Mouse (Mus musculus) hindbrain, embryonic 10.5 days (tissue): Measurements from ENCODE around the gene Tkfc. TPM values are rescaled to one million over a fixed set of nuclear protein-coding genes. Genes with fewer than 3 reads are reported as not detected.

Experiments
- DNase-seq: peaks from one replicate; pipeline ENCODE4 v3.0.0-alpha.2; 2017; ENCODE audit warnings: low spot score
- H3K27ac ChIP-seq: fragments of 300-500 bp; sonication (generic); 2 replicates; pipeline ENCODE4 v1.5.1; 2016; ENCODE audit warnings: mild to moderate bottlenecking, moderate library complexity
- H3K27me3 ChIP-seq: fragments of 300-500 bp; sonication (generic); 2 replicates; pipeline ENCODE4 v1.6.1; 2016; ENCODE audit warnings: mild to moderate bottlenecking; ENCODE audit not compliant: poor library complexity, insufficient read depth, severe bottlenecking
- H3K36me3 ChIP-seq: fragments of 300-500 bp; sonication (generic); 2 replicates; pipeline ENCODE4 v1.6.1; 2016; ENCODE audit warnings: mild to moderate bottlenecking, moderate library complexity
- H3K4me1 ChIP-seq: fragments of 300-500 bp; sonication (generic); replicated peaks from 2 replicates; pipeline ENCODE4 v1.6.1; 2016; ENCODE audit warnings: mild to moderate bottlenecking
- H3K4me3 ChIP-seq: fragments of 300-500 bp; sonication (generic); 2 replicates; pipeline ENCODE4 v1.5.1; 2016; ENCODE audit warnings: mild to moderate bottlenecking, moderate library complexity
- H3K9me3 ChIP-seq: fragments of 300-500 bp; sonication (generic); 2 replicates; pipeline ENCODE4 v1.6.1; 2016; ENCODE audit warnings: mild to moderate bottlenecking, moderate library complexity
- WGBS: fragments of 180-500 bp; shearing (Covaris S2); methylation state at CpG from one replicate; pipeline ENCODE4 v1.1.7; 2016; 5-methylcytosine and 5-hydroxymethylcytosine counted together
- polyA plus RNA-seq: library from polyadenylated mRNA; unstranded; fragments of >200 nt; fragmentation: Nextera tagmentation; extraction: Ambion mirVana; gene quantifications from 2 replicates; pipeline ENCODE4 v1.2.1, GENCODE M21; 2016

The Tkfc gene
- polyA plus RNA-seq, 1 experiment from 2014 or later, result 21.6 TPM

GRCm38 (mm10) chr19:10603660-10604523 lies 1.6 kb downstream of the Tkfc start:
- Histone ChIP-seq H3K4me3 (peak overlapping the region; percentile 97; the same call in 1 of the 2 replicates), H3K4me1 (peaks cover 46% of the 10 kb centered on the region), H3K36me3 (peaks cover 38% of the 10 kb centered on the region), H3K9me3 (no peaks in the 10 kb centered on the region), H3K27me3 (no peaks in the 10 kb centered on the region), H3K27ac (peak overlapping the region; percentile 96)
- no peak for DNase-seq
- WGBS, result 86% methylated on average over 18 of the region's 18 CpGs

DNA sequence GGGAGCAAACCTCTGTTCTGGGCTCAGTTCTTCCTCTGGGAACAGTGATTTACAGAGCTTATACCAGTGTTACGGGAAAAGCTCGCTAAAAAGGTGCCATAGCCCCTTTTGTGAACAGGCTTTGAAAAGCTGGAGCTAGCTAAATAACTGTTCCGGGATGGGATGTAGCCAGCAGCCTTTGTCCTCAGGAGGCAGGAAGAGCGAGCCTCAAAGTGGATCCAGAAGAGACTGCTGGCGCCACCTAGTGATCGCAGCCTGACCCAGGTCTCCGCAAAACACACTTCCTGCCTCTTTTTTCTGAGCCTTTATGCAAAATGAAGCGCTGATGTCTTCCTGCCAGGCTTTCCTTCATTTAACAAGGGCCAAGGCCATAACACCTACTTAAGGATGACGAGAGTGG lies 2.7 kb downstream of the Tkfc start:
- H3K27ac ChIP-seq, result peak overlapping the region; percentile 96
- no peaks in the 10 kb centered on the region for H3K27me3 ChIP-seq
- peak; percentile 91 for DNase-seq
- under 1% methylated on average over 9 of the region's 9 CpGs for WGBS
- H3K36me3 ChIP-seq, result peaks cover 37% of the 10 kb centered on the region
- H3K4me3 ChIP-seq, result peak overlapping the region; percentile 50
- peaks cover 46% of the 10 kb centered on the region for H3K4me1 ChIP-seq
- H3K9me3 ChIP-seq, result no peaks in the 10 kb centered on the region

DNA sequence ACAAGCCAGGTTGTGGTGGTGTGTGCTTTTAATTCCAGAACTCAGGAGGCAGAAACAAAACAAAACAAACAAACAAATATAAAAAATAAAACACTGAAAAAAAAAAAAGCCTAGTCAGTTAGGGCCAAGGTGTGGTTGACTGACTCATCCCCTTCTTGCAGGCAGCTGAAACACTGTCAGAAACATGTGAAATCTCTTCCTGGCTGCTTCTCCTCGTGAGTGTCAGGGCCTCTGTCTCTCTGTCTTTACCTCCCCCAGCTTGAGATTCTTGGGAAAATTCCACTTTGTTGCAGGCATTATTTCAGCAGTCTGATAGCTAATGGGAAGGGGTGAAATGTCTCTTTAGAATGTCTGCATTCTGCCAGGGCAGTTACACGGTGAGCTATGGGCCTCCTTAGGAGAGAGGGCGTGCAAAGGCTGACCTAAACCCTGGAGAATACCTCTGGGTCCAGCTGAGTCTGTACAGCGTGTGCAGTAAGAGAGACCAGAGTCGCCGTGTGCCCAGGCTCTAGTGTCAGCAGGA lies 3.1 kb downstream of the Tkfc start:
- Histone ChIP-seq H3K9me3 (no peaks in the 10 kb centered on the region), H3K36me3 (peaks cover 34% of the 10 kb centered on the region), H3K4me1 (peaks cover 43% of the 10 kb centered on the region), H3K27me3 (no peaks in the 10 kb centered on the region), H3K4me3 (peak overlapping the region; percentile 50), H3K27ac (peak overlapping the region; percentile 96)
- 9% methylated on average over 6 of the region's 6 CpGs for WGBS
- DNase-seq, result no peak

- no peak for DNase-seq
- Histone ChIP-seq H3K27ac (no peak overlapping the region), H3K27me3 (no peaks in the 10 kb centered on the region), H3K4me1 (peaks cover 26% of the 10 kb centered on the region), H3K9me3 (no peaks in the 10 kb centered on the region), H3K36me3 (peaks cover 53% of the 10 kb centered on the region), H3K4me3 (no peak overlapping the region)
- WGBS, result 94% methylated on average over 2 of the region's 2 CpGs
These were observed 5.8 kb downstream of the Tkfc start for GRCm38 (mm10) chr19:10599648-10600047.

DNA sequence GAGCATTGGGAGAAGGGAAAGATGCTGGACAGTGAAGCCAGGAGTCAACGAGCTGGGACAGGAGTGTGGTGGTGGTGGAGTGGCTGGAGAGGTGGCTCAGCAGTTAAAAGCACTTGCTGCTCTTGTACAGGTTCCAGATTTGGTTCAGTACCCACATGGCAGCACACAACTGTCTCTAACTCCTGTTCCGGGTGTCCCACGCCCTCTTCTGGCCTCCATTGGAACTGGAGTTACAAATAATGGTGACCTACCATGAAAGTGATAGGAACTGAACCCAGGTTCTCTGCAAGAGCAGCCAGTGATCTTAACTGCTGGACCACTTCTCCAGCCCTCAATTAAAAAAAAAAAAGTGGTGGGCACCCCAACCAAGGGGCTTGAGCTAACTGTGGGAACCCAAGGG lies 7.3 kb downstream of the Tkfc start:
- no peak overlapping the region for H3K4me3 ChIP-seq
- peaks cover 68% of the 10 kb centered on the region for H3K36me3 ChIP-seq
- H3K9me3 ChIP-seq, result no peaks in the 10 kb centered on the region
- H3K27me3 ChIP-seq, result no peaks in the 10 kb centered on the region
- peaks cover 11% of the 10 kb centered on the region for H3K4me1 ChIP-seq
- H3K27ac ChIP-seq, result no peak overlapping the region
- WGBS, result 39% methylated on average over 3 of the region's 3 CpGs
- no peak for DNase-seq

GRCm38 (mm10) chr19:10591659-10592377 lies 13.6 kb downstream of the Tkfc start:
- no peak overlapping the region for H3K4me3 ChIP-seq
- DNase-seq, result no peak
- H3K27me3 ChIP-seq, result no peaks in the 10 kb centered on the region
- 92% methylated on average over 6 of the region's 6 CpGs for WGBS
- peaks cover 10% of the 10 kb centered on the region for H3K4me1 ChIP-seq
- H3K9me3 ChIP-seq, result no peaks in the 10 kb centered on the region
- H3K36me3 ChIP-seq, result peaks cover 57% of the 10 kb centered on the region
- H3K27ac ChIP-seq, result no peak overlapping the region

- no peak for DNase-seq
- no peak overlapping the region for H3K27ac ChIP-seq
- peaks cover 43% of the 10 kb centered on the region for H3K36me3 ChIP-seq
- H3K27me3 ChIP-seq, result no peaks in the 10 kb centered on the region
- 79% methylated on average over 3 of the region's 3 CpGs for WGBS
- H3K4me3 ChIP-seq, result no peak overlapping the region
- H3K4me1 ChIP-seq, result peaks cover 10% of the 10 kb centered on the region
- no peaks in the 10 kb centered on the region for H3K9me3 ChIP-seq
These were observed 15.2 kb downstream of the Tkfc start for GRCm38 (mm10) chr19:10590301-10590700.

GRCm38 (mm10) chr19:10589127-10589857 lies 16.2 kb downstream of the Tkfc start:
- Histone ChIP-seq H3K4me1 (peaks cover 10% of the 10 kb centered on the region), H3K27me3 (no peaks in the 10 kb centered on the region), H3K9me3 (no peaks in the 10 kb centered on the region), H3K36me3 (peaks cover 38% of the 10 kb centered on the region), H3K27ac (peak overlapping the region; percentile 67; the same call in 1 of the 2 replicates), H3K4me3 (no peak overlapping the region)
- no peak for DNase-seq
- WGBS, result 60% methylated on average over 5 of the region's 5 CpGs

DNA sequence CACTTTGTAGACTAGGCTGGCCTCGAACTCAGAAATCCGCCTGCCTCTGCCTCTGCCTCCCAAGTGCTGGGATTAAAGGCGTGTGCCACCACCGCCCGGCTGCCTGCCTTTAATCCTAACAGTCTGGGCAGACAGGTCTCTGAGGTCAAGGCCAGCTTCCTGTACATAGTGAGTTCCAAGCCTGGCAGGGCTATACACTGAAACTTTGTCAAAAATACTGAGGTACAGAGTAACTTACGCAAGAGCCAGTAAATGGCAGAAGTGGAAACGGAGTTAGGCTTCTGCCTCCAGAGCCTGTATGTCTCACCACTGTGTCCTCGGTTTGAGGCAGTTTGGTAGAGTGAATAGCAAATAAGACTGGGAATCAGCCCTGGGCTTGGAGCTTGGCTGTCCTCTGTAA lies 18.2 kb downstream of the Tkfc start:
- Histone ChIP-seq H3K27ac (no peak overlapping the region), H3K4me3 (no peak overlapping the region), H3K4me1 (peaks cover 10% of the 10 kb centered on the region), H3K27me3 (no peaks in the 10 kb centered on the region), H3K9me3 (no peaks in the 10 kb centered on the region), H3K36me3 (peaks cover 19% of the 10 kb centered on the region)
- DNase-seq, result no peak
- 89% methylated on average over 8 of the region's 8 CpGs for whole genome bisulfite sequencing

DNA sequence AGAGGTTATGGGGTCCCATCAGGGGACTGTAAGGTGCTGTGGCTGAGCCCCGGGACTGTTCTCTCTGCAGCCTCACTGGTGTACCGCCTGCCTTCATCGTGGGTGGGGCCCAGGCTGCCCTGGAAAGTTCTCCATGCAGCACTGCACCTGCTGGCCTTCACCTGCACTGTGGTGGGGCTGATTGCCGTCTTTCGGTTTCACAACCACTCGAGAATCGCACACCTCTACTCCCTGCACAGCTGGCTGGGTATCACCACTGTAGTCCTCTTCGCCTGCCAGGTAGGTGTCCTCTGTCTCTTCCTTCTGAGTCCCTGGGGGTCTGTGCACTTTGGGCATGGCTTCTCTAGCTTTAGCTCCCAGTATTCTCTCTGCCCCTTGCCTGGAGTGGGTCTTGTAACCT lies 20.3 kb downstream of the Tkfc start:
- DNase-seq, result no peak
- H3K27me3 ChIP-seq, result no peaks in the 10 kb centered on the region
- H3K9me3 ChIP-seq, result no peaks in the 10 kb centered on the region
- H3K27ac ChIP-seq, result no peak overlapping the region
- WGBS, result 87% methylated on average over 8 of the region's 8 CpGs
- peaks cover 10% of the 10 kb centered on the region for H3K4me1 ChIP-seq
- H3K4me3 ChIP-seq, result no peak overlapping the region
- peaks cover 14% of the 10 kb centered on the region for H3K36me3 ChIP-seq

- no peak overlapping the region for H3K27ac ChIP-seq
- peaks cover 14% of the 10 kb centered on the region for H3K36me3 ChIP-seq
- DNase-seq, result no peak
- 82% methylated on average over 7 of the region's 7 CpGs for WGBS
- no peaks in the 10 kb centered on the region for H3K27me3 ChIP-seq
- no peaks in the 10 kb centered on the region for H3K9me3 ChIP-seq
- H3K4me1 ChIP-seq, result peaks cover 2% of the 10 kb centered on the region
- H3K4me3 ChIP-seq, result no peak overlapping the region
These were observed 21.8 kb downstream of the Tkfc start for GRCm38 (mm10) chr19:10583550-10584146.

DNA sequence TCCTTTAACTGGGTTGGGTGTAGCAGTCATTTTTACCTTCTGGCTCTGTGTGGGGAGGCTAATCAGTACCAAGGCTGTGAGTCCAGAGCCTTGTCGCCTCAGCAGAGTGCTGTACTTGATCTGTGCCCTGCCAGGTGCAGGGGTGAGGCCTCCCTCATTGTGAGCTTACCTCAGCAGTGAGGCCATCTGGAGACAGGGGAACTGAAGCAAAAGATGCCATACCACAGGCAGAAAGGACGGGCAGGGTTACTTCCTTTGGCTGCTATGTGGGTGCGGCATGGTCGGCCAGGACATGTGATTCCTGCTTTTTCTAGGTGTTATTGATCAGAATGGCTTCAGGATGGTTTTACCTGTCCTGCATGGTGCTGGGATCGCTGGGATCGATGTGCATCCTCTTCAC lies 23.5 kb downstream of the Tkfc start:
- no peak for DNase-seq

More for the DNA sequence above, 23.5 kb downstream of the Tkfc start:
- H3K9me3 ChIP-seq, result no peaks in the 10 kb centered on the region
- H3K4me3 ChIP-seq, result no peak overlapping the region
- peaks cover 10% of the 10 kb centered on the region for H3K36me3 ChIP-seq
- no peak overlapping the region for H3K27ac ChIP-seq
- H3K4me1 ChIP-seq, result peaks cover 13% of the 10 kb centered on the region
- 86% methylated on average over 6 of the region's 6 CpGs for WGBS
- no peaks in the 10 kb centered on the region for H3K27me3 ChIP-seq
